ENCODE assay signal across 12 mouse cellular contexts in genomic region chr8:83632083-83632707, GRCm38 (mm10).
"Had no signal": no experiment of that assay in that cellular context is flagged by ENCODE, and none has a peak within 500 bp of the region (broad histone marks: within the 10 kb centered on the region; RNA-seq: fewer than 3 reads in every experiment).

No protein-coding gene starts in this region.

- H3K27me3 ChIP-seq: midbrain, embryonic 12.5 days; neural tube, embryonic 12.5 days had no signal

- H3K4me3 ChIP-seq: limb, embryonic 10.5 days; midbrain, embryonic 12.5 days; myocyte; neural tube, embryonic 12.5 days had no signal

- H3K27ac ChIP-seq: kidney, postnatal 0 days; limb, embryonic 10.5 days; midbrain, embryonic 12.5 days; neural tube, embryonic 12.5 days; stomach, postnatal 0 days had no signal

- H3K9ac ChIP-seq: midbrain, embryonic 12.5 days; neural tube, embryonic 12.5 days had no signal

- DNase-seq: kidney, adult 11 months; kidney, adult 9 months; lung, adult 2 months; lung, postnatal 36 days; thymus, postnatal 4 days had no signal

- H3K4me1 ChIP-seq: limb, embryonic 10.5 days; midbrain, embryonic 12.5 days; neural tube, embryonic 12.5 days had no signal

- H3K36me3 ChIP-seq: limb, embryonic 10.5 days; midbrain, embryonic 12.5 days; neural tube, embryonic 12.5 days had no signal

- ATAC-seq: lung, postnatal 0 days had no signal

- H3K9me3 ChIP-seq: limb, embryonic 10.5 days had no signal

- H3K4me2 ChIP-seq: midbrain, embryonic 12.5 days; neural tube, embryonic 12.5 days had no signal
